Mouse (Mus musculus) midbrain, embryonic 14.5 days (tissue): ENCODE results near the gene Rpp25. TPM values are rescaled to one million over a fixed set of nuclear protein-coding genes. Genes with fewer than 3 reads are reported as not detected.

Experiments used
- ATAC-seq: fragments of 200-750 bp; cut with Nextera tagmentation; 2 replicates; pipeline ENCODE4 v1.8.0; 2017; ENCODE audit warnings: moderate number of reproducible peaks, moderate library complexity; ENCODE audit not compliant: low FRiP score, low TSS enrichment
- DNase-seq: peaks from one replicate; pipeline ENCODE4 v3.0.0-alpha.2; 2015
- H3K27ac ChIP-seq: fragments of 300-500 bp; sonication (generic); replicated peaks from 2 replicates; pipeline ENCODE4 v1.5.1; 2014; ENCODE audit warnings: mild to moderate bottlenecking, low read depth, low read length, moderate library complexity
- H3K27me3 ChIP-seq: fragments of 300-500 bp; sonication (generic); 2 replicates; pipeline ENCODE4 v1.6.1; 2014; ENCODE audit warnings: low read length, control low read depth, mixed read lengths; ENCODE audit not compliant: control insufficient read depth, insufficient read depth
- H3K36me3 ChIP-seq: fragments of 300-500 bp; sonication (generic); 2 replicates; pipeline ENCODE4 v1.6.1; 2014; ENCODE audit warnings: low read length, control low read depth; ENCODE audit not compliant: control insufficient read depth, insufficient read depth
- H3K4me1 ChIP-seq: fragments of 300-500 bp; sonication (generic); 2 replicates; pipeline ENCODE4 v1.6.1; 2014; ENCODE audit warnings: mild to moderate bottlenecking, antibody characterized with exemption, low read length, control low read depth; ENCODE audit not compliant: control insufficient read depth, insufficient read depth
- H3K4me2 ChIP-seq: fragments of 300-500 bp; sonication (generic); 2 replicates; pipeline ENCODE4 v1.6.1; 2014; ENCODE audit warnings: mild to moderate bottlenecking, low read length, moderate library complexity
- H3K4me3 ChIP-seq: fragments of 300-500 bp; sonication (generic); replicated peaks from 2 replicates; pipeline ENCODE4 v1.5.1; 2014; ENCODE audit warnings: low read depth, low read length
- H3K9ac ChIP-seq: fragments of 300-500 bp; sonication (generic); replicated peaks from 2 replicates; pipeline ENCODE4 v1.6.1; 2014; ENCODE audit warnings: mild to moderate bottlenecking, low read length, moderate library complexity
- H3K9me3 ChIP-seq: fragments of 300-500 bp; sonication (generic); 2 replicates; pipeline ENCODE4 v1.6.1; 2016; ENCODE audit warnings: low read length, control low read depth, mixed read lengths; ENCODE audit not compliant: control insufficient read depth
- WGBS: fragments of 180-500 bp; shearing (Covaris S2); extraction: QIAGEN DNeasy Blood & Tissue Kit; methylation state at CpG from one replicate; pipeline ENCODE4 v1.1.7; 2014; 5-methylcytosine and 5-hydroxymethylcytosine counted together
- polyA plus RNA-seq: library from polyadenylated mRNA; unstranded; fragments of >200 nt; fragmentation: Nextera tagmentation; extraction: Ambion mirVana; gene quantifications from 2 replicates; pipeline ENCODE4 v1.2.1, GENCODE M21; 2014

Gene Rpp25
- polyA plus RNA-seq, result 28.1 and 30.7 TPM in 2 replicates

GRCm38 (mm10) chr9:57503622-57504380 is at the start of gene Rpp25:
Gene Rpp25 (plus strand): TSS chr9:57504026.
- WGBS, result 0% methylated on average over 46 of the region's 46 CpGs

DNA sequence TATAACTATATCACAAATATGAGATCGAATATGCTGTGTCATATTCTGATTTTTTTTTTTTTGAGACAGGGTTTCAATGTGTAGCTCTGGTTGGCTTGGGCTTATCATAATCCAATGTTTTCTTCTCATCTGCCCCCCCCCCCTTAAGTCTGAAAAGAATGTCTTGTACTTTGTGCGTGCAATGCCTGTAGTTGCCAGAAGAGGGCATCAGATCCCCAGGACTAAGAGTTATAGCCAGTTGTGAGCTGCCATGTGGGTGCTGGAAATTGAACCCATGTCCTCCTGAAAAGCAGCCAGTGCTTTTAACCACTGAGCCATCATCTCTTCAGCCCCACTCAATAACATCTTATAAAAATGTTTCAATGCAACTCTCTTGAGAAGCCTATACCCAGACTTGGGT is 44.1 kb upstream of the Rpp25 start:
- Histone ChIP-seq H3K4me2 (no peak overlapping the region), H3K4me3 (no peak overlapping the region), H3K9ac (no peak overlapping the region), H3K4me1 (no peaks in the 10 kb centered on the region), H3K27me3 (no peaks in the 10 kb centered on the region), H3K36me3 (peaks cover 15% of the 10 kb centered on the region; the same call in 1 of the 2 replicates), H3K9me3 (no peaks in the 10 kb centered on the region), H3K27ac (no peak overlapping the region)
- WGBS, result 95% methylated on average over 2 of the region's 2 CpGs
- no peak for ATAC-seq
- DNase-seq, result no peak

More at GRCm38 (mm10) chr9:57503622-57504380, at the start of gene Rpp25:
- peak within 1 kb of the TSS; percentile 40 for H3K4me3 ChIP-seq
- peak within 1 kb of the TSS; percentile 51; the same call in 1 of the 2 replicates for H3K9ac ChIP-seq
- H3K27ac ChIP-seq, result peak within 1 kb of the TSS; percentile 85
- DNase-seq, result peak; percentile 55
- H3K36me3 ChIP-seq, result no peaks in the 10 kb centered on the region
- peak; percentile 39; the same call in 1 of the 2 replicates for ATAC-seq
- H3K4me2 ChIP-seq, result peak within 1 kb of the TSS; percentile 87
- no peaks in the 10 kb centered on the region for H3K9me3 ChIP-seq
- peaks cover 41% of the 10 kb centered on the region for H3K4me1 ChIP-seq
- peaks cover 49% of the 10 kb centered on the region for H3K27me3 ChIP-seq

GRCm38 (mm10) chr9:57462866-57463265 is 41.0 kb upstream of the Rpp25 start:
- no peak overlapping the region for H3K27ac ChIP-seq
- H3K4me1 ChIP-seq, result peaks cover 18% of the 10 kb centered on the region
- H3K27me3 ChIP-seq, result no peaks in the 10 kb centered on the region
- H3K4me3 ChIP-seq, result no peak overlapping the region
- no peak for DNase-seq
- no peak overlapping the region for H3K4me2 ChIP-seq
- no peak overlapping the region for H3K9ac ChIP-seq
- no peak for ATAC-seq
- H3K36me3 ChIP-seq, result peaks cover 15% of the 10 kb centered on the region; the same call in 1 of the 2 replicates
- WGBS, result 92% methylated on average over 6 of the region's 6 CpGs
- H3K9me3 ChIP-seq, result no peaks in the 10 kb centered on the region

DNA sequence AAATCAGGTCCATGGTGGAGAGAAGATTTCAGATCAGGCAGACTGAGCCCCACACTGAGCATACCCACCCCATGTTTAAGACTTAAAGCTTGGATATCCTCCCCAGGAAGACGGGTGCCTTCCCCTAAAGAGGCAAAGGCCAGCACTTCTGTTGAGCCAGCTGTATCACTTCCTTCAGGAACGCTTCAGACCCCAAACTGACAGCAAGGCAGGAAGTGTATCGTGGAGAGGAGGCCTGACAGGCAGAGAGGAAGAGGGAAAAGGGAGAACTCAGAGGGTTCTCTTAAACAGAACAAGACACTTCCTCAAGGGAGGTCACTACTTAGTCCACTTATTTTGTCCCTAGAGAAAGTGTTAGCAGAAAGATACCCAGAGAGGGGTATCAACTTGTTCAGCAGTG is 37.7 kb upstream of the Rpp25 start:
- peaks cover 15% of the 10 kb centered on the region; the same call in 1 of the 2 replicates for H3K36me3 ChIP-seq
- no peak overlapping the region for H3K27ac ChIP-seq
- peak overlapping the region; percentile 82 for H3K4me3 ChIP-seq
- peak overlapping the region; percentile 93 for H3K9ac ChIP-seq
- WGBS, result 81% methylated on average over 3 of the region's 3 CpGs
- H3K4me2 ChIP-seq, result peak overlapping the region; percentile 80
- H3K9me3 ChIP-seq, result no peaks in the 10 kb centered on the region
- ATAC-seq (no peak), DNase-seq (no peak)
- H3K27me3 ChIP-seq, result no peaks in the 10 kb centered on the region
- H3K4me1 ChIP-seq, result peaks cover 18% of the 10 kb centered on the region

DNA sequence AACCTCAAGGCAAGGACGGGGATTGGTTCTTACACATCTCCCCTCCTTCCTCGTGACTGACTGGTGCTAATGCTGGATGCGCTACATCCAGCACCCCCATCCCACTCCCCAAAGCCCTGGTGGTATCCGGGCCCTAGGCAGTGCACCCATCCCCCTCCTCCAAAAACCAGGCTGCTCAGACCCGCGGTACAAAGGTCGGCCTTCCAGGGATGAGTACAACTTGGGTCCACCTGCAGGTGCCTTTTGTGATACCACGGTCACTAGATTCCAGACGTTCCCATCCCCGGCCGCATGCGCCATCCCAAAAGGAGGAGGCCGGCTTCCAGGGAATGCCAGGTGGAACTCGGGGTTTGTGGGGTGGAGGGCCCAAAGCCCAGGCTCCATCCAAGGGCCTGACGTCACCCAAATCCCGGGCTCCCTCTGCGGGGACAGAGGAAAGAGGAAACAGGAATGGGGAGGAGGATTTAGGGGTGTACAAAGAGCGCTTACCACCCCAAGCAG is 36.5 kb upstream of the Rpp25 start:
- H3K4me3 ChIP-seq, result peak overlapping the region; percentile 82
- H3K9me3 ChIP-seq, result no peaks in the 10 kb centered on the region
- peak overlapping the region; percentile 80 for H3K4me2 ChIP-seq
- no peaks in the 10 kb centered on the region for H3K27me3 ChIP-seq
- H3K36me3 ChIP-seq, result peaks cover 15% of the 10 kb centered on the region; the same call in 1 of the 2 replicates
- under 1% methylated on average over 18 of the region's 18 CpGs for WGBS
- peaks cover 18% of the 10 kb centered on the region for H3K4me1 ChIP-seq
- DNase-seq, result peak; percentile 66
- H3K9ac ChIP-seq, result peak overlapping the region; percentile 93
- H3K27ac ChIP-seq, result peak overlapping the region; percentile 93
- ATAC-seq, result peak; percentile 66

- DNase-seq (peak; percentile 97), ATAC-seq (peak; percentile 93)
- peak within 1 kb of the TSS; percentile 93 for H3K9ac ChIP-seq
- peak within 1 kb of the TSS; percentile 93 for H3K27ac ChIP-seq
- peaks cover 12% of the 10 kb centered on the region; the same call in 1 of the 2 replicates for H3K36me3 ChIP-seq
- H3K9me3 ChIP-seq, result no peaks in the 10 kb centered on the region
- peak within 1 kb of the TSS; percentile 80 for H3K4me2 ChIP-seq
- peak within 1 kb of the TSS; percentile 82 for H3K4me3 ChIP-seq
- H3K27me3 ChIP-seq, result no peaks in the 10 kb centered on the region
- H3K4me1 ChIP-seq, result peaks cover 18% of the 10 kb centered on the region
- 1% methylated on average over 48 of the region's 48 CpGs for WGBS
Measured at GRCm38 (mm10) chr9:57467896-57468549, 35.8 kb upstream of the Rpp25 start, which contains the start of gene Scamp5. Gene Scamp5 (minus strand): TSS chr9:57468060.

- ATAC-seq (no peak), DNase-seq (no peak)
- H3K27ac ChIP-seq, result no peak overlapping the region
- H3K9me3 ChIP-seq, result no peaks in the 10 kb centered on the region
- WGBS, result 75% methylated on average over 4 of the region's 4 CpGs
- H3K4me2 ChIP-seq, result no peak overlapping the region
- H3K4me3 ChIP-seq, result no peak overlapping the region
- H3K9ac ChIP-seq, result no peak overlapping the region
- H3K4me1 ChIP-seq, result peaks cover 18% of the 10 kb centered on the region
- H3K36me3 ChIP-seq, result peaks cover 4% of the 10 kb centered on the region; the same call in 1 of the 2 replicates
- H3K27me3 ChIP-seq, result no peaks in the 10 kb centered on the region
Measured at GRCm38 (mm10) chr9:57468914-57469313, 34.9 kb upstream of the Rpp25 start.

DNA sequence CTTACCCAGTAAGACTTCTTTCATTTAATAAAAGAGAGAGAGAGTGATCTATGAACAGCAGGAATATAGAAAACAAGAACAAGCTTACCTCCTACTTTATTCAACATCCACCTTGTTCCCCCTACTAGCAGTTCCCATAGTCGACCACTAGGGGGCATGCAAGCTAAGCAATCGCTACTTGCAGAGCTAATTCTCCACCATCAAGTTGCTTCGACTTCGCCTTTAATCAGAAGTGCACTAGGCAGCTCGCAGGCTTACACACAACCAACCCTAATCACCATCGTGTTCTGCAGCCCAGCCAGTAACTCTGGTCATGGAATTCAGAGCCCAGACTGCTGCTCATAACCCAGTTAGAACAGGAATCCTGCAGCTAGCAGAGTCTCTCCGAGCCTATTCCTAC is 18.1 kb upstream of the Rpp25 start:
- Histone ChIP-seq H3K9me3 (no peaks in the 10 kb centered on the region), H3K36me3 (no peaks in the 10 kb centered on the region), H3K4me2 (peak overlapping the region; percentile 20; the same call in 1 of the 2 replicates), H3K27ac (no peak overlapping the region), H3K9ac (no peak overlapping the region), H3K4me3 (no peak overlapping the region), H3K4me1 (0 out of 2 replicates have a peak, but pooled peaks cover 4% of the 10 kb centered on the region), H3K27me3 (no peaks in the 10 kb centered on the region)
- 15% methylated on average over 7 of the region's 7 CpGs for WGBS
- ATAC-seq (no peak), DNase-seq (peak; percentile 94)
